Mouse (Mus musculus): Measurements from ENCODE around the gene Trim67. TPM values are rescaled to one million over a fixed set of nuclear protein-coding genes. Genes with fewer than 3 reads are reported as not detected.
"Not testable (repeated sequence)": the region's sequence is repeated elsewhere in the genome, so short reads cannot be mapped to it uniquely, and the experiment has no call there.

The Trim67 gene
- total RNA-seq, 2 experiments from 2014 or later = 5.1 to 5.8 TPM

DNA sequence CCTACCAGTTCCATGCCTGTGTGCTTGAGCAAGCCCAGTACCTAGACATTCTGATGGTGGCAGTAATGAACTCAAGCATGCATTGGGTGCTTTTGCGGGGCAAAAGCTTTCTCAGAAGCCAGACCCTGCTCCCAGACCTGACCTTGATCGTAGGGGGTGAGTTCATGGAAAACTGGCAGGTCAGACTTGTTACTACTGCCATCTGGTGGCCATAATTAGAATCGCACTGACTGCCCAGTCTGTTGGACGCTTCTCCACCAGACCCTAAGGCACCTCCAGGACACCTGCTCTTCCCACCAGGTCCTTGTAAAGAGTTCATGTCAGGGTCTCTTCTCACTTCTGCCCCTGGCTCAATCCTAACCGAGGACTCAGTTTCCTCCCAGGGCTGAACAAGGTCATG, 34.5 kb downstream of the Trim67 start:
- DNase-seq (ENCODE audit: low spot score in 2 of 2) = peak; percentile 51 to 69
- intact Hi-C loops (cut with DNase I) = loop anchor here (5.0 kb wide), 1 partner anchor 70 kb away; no protein-coding TSS in a partner anchor

GRCm38 (mm10) chr8:124828561-124829240, 35.8 kb downstream of the Trim67 start:
- intact Hi-C loops (cut with DNase I) = loop anchor here (5.0 kb wide), 1 partner anchor 71 kb away; no protein-coding TSS in a partner anchor
- peak; percentile 30 to 52 for DNase-seq (ENCODE audit: low spot score in 2 of 2)

- DNase-seq (ENCODE audit: low spot score in 2 of 2) = no peak
- intact Hi-C loops (cut with DNase I) = no loop called here
These were observed 37.2 kb downstream of the Trim67 start for GRCm38 (mm10) chr8:124830050-124830449.

DNA sequence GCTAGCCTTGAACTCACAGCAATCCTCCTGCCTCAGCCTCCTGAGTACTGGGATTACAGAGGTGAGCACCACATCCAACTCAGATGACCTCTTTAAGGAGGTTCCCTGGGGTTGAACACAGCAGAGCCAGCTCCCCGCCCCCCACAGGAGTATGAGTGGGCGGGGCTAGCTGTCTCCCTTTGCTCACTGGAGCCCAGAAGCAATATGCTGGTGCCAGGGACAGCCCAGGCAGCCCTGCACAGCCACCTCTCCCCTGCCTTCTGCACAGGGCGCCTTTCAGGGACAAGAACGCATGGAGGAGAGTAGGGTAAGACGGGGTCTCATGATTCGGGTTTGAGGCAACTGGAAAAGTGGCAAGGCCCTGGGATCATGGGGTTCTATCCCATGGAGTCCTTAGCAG, 38.6 kb downstream of the Trim67 start:
- DNase-seq (ENCODE audit: low spot score in 2 of 2) = no peak
- intact Hi-C loops (cut with DNase I) = no loop called here

GRCm38 (mm10) chr8:124831941-124832340, 39.0 kb downstream of the Trim67 start:
- intact Hi-C loops (cut with DNase I) = no loop called here
- DNase-seq (ENCODE audit: low spot score in 2 of 2) = no peak

DNA sequence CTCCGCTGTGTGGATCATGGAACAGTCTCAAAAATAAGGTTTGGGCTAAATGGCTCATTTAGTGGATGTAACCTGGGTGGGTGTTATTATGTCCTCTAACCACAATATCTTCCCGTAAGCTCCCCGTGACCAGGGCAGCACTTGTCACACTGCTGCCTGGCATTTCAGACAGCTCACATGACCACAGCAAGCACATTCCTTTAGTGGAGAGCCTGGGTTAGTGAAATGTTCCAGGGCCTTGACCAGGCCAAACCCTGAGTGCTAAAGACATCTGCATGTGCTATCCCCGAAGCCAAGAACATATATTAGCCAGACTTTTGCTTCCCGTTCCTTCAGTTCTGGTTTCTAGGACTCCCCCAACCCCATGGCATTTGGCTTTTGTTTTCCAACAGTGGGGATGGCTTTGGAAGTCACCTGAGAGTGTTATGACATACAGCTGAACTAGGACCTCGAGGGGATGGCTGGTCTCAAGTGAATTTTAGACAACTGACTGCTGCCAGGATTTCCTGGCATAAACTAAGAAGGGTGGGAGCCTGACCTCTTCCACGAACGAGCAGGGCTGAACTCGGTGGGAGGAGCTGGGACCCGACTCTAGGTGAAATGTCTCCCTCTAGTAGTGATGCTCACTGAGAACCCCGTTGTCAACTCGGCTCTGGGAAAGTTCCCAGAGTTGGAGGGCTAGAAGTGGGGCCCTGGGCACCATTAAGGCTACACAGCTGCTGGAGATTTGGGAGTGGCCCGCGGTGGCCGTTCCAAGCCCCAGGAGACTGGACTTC, 40.7 kb downstream of the Trim67 start:
- intact Hi-C loops (cut with DNase I) = no loop called here
- DNase-seq (ENCODE audit: low spot score in 2 of 2) = no peak

GRCm38 (mm10) chr8:124835848-124836247, 43.0 kb downstream of the Trim67 start:
- intact Hi-C loops (cut with DNase I) = no loop called here
- no peak for DNase-seq (ENCODE audit: low spot score in 2 of 2)

DNA sequence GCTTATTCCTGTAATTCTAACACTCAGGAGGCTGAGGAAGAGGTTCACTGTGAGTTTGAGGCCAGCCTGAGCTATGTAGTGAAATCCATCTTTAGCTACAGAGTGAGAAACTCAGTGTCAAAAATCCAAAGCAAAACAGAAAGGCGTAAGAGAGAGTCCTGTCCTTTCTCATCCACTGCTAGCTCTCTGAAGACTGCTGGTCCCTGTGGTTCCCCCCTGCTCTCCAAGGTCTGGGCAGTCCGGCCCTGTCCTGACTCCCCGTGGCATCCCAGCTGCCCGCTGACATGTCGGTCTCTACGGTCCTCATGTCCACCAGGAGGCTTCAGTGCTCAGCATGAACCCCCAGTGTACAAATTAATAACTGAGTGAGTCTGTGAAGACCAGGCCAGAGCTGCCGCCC, 43.4 kb downstream of the Trim67 start:
- DNase-seq (ENCODE audit: low spot score in 2 of 2) = no peak
- intact Hi-C loops (cut with DNase I) = no loop called here

- DNase-seq (ENCODE audit: low spot score in 2 of 2) = no peak
- intact Hi-C loops (cut with DNase I) = no loop called here
These were observed 44.0 kb downstream of the Trim67 start for GRCm38 (mm10) chr8:124836907-124837306.

DNA sequence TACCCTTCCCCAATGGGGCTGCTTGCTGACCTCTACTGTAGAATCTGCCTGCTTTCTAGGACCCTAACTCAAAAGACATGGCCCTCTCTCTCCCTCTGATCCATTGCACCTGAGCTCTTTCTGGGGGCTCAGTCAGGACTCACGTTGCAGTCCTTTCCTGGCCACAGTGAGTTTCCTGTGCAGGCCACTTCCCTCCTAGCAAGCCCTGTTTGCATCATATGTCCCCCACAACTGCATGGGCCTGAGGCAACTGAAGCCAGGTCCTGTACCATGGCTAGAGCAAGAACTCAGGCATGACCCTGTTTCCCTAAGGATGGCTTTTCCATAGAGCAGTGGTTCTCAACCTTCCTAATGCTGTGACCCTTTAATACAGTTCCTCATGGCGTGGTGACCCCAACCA, 45.1 kb downstream of the Trim67 start:
- intact Hi-C loops (cut with DNase I) = no loop called here

GRCm38 (mm10) chr8:124839371-124839770, 46.5 kb downstream of the Trim67 start:
- no peak for DNase-seq (ENCODE audit: low spot score in 2 of 2)
- intact Hi-C loops (cut with DNase I) = no loop called here

More for the DNA sequence above, 45.1 kb downstream of the Trim67 start:
- DNase-seq (ENCODE audit: low spot score in 2 of 2) = no peak

- intact Hi-C loops (cut with DNase I) = no loop called here
- DNase-seq (ENCODE audit: low spot score in 2 of 2) = no peak
These were observed 48.0 kb downstream of the Trim67 start for GRCm38 (mm10) chr8:124840900-124841299.

DNA sequence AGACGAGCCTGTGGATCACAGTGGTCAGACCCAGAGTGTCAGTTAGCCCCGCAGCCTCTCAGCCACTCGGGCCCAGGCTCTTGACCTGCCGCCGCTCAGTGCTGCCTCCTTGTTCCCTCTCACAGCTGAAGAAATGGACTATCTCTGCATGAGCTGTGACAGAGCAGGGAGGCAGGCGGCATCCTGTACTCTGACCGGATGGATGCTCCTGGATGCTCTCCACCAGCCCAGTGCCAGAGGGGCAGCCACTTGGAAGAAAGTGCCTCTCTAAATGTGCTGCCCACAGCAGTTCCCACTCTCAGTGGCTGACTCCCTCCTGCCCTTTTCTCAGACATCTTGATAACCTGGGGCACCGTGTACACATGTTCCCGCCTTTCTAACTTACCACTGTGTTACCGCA, 48.9 kb downstream of the Trim67 start:
- intact Hi-C loops (cut with DNase I) = no loop called here
- DNase-seq (ENCODE audit: low spot score in 2 of 2) = no peak

DNA sequence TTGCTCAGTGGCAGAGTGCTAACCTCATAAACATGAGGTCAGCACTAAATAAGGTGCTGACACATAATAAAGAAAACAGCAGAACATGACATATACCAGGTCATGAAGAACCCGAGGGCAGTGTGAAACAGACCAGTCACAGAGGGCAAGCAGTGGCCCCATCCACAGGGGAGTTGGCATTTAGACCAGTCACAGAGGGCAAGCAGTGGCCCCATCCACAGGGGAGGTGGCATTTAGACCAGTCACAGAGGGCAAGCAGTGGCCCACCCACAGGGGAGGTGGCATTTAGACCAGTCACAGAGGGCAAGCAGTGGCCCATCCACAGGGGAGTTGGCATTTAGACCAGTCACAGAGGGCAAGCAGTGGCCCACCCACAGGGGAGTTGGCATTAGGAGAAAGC, 50.0 kb downstream of the Trim67 start:
- intact Hi-C loops (cut with DNase I); DNase-seq (ENCODE audit: low spot score in 2 of 2): not testable (repeated sequence)

- intact Hi-C loops (cut with DNase I) = no loop called here
- DNase-seq (ENCODE audit: low spot score in 2 of 2) = no peak
These were observed 52.2 kb downstream of the Trim67 start for GRCm38 (mm10) chr8:124845131-124845530.

DNA sequence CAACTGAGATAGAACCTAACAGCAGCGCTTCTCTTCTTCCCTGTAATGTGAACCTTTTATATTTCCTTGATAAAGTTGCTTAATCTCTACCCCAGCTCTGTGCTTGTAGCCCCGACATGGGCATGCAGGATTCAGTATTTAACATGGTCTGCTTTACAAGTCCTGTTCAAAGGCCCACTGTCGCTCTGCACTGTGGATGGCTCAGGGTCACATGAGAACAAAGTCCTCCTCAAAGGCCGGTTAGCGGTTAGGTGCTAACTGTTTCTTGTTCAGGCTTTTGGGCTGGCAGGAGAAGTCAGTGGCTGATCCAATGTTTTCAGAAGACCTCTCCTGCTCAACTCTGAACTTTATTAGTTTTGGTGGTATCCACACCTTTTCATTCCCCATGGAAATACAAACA, 52.7 kb downstream of the Trim67 start:
- intact Hi-C loops (cut with DNase I) = no loop called here
- no peak for DNase-seq (ENCODE audit: low spot score in 2 of 2)

GRCm38 (mm10) chr8:124853511-124853910, 60.6 kb downstream of the Trim67 start:
- intact Hi-C loops (cut with DNase I) = no loop called here
- no peak for DNase-seq (ENCODE audit: low spot score in 2 of 2)

- intact Hi-C loops (cut with DNase I) = no loop called here
- no peak for DNase-seq (ENCODE audit: low spot score in 2 of 2)
These were observed 66.6 kb downstream of the Trim67 start for GRCm38 (mm10) chr8:124859466-124859865.

- intact Hi-C loops (cut with DNase I) = no loop called here
- DNase-seq (ENCODE audit: low spot score in 2 of 2) = no peak
These were observed 67.3 kb downstream of the Trim67 start for GRCm38 (mm10) chr8:124860188-124860587.

GRCm38 (mm10) chr8:124862321-124863162, 69.7 kb downstream of the Trim67 start, which contains the start of the genes Gnpat and 2810004N23Rik:
Gene Gnpat (plus strand): TSS chr8:124863033.
Gene 2810004N23Rik (minus strand): TSS chr8:124863120.
- peak; percentile 90 to 93 for DNase-seq (ENCODE audit: low spot score in 2 of 2)
- intact Hi-C loops (cut with DNase I) = no loop called here
